Mouse (Mus musculus): ENCODE measurements around the gene Ttc22. TPM values are rescaled to one million over a fixed set of nuclear protein-coding genes. Genes with fewer than 3 reads are reported as not detected.

The Ttc22 gene
- 3.8 and 5.9 TPM in 2 replicates for polyA plus RNA-seq (2012; rRNA removed)
- 6.9 and 7.0 TPM in 2 replicates for polyA plus RNA-seq (2014; fragmentation: Nextera tagmentation; extraction: Ambion mirVana)

DNA sequence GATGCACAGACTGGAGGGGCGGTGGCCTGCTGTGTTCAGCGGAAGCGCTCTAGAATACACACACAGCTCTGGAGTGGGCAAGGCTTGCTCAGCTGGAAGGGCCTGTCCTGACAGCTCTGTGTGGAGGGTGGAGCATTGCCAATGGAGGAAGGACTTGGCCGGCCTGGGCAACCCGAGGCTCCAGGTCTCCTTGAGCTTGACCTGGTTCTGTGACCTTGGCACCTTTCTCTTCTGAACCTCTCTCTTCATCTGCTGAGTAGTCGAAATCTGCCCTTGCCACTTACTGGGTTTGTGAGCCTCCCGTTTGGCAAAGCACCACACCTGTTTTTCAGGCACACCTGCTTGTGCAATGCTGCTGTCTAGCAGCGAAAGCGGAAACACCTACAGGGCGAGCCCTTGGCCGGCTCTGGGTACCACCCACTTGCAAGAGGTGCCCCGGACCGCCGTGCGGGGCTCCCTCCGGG, at the start of gene Ttc22:
Gene Ttc22, plus strand, starts transcription at position 403 of the 464 bp plus-strand sequence.
- no peaks in the 10 kb centered on the region for H3K9me3 ChIP-seq (ENCODE audit: control insufficient read depth, low read length)
- ATAC-seq (ENCODE audit: low FRiP score, low read depth) (no peak), DNase-seq (ENCODE audit: low spot score) (no peak)
- H3K9ac ChIP-seq (ENCODE audit: low read depth, low read length, severe bottlenecking): no peak within 1 kb of the TSS
- H3K27me3 ChIP-seq (ENCODE audit: control insufficient read depth, insufficient read depth, low read length): peaks cover 27% of the 10 kb centered on the region
- 26% methylated on average over 16 of the region's 16 CpGs for WGBS
- TF ChIP-seq POLR2A (IDR thresholded peaks at IDR 0.05; ENCODE audit: borderline replicate concordance, extremely low read depth, insufficient read depth, insufficient read length): no peak
- H3K27ac ChIP-seq (replicated peaks; ENCODE audit: low read depth, low read length): no peak within 1 kb of the TSS
- no peaks in the 10 kb centered on the region for H3K36me3 ChIP-seq (ENCODE audit: control insufficient read depth, insufficient read depth, low read length)
- peak within 1 kb of the TSS; percentile 13; the same call in 1 of the 2 replicates for H3K4me3 ChIP-seq (replicated peaks; ENCODE audit: low read length)
- no peak within 1 kb of the TSS; the same call in 1 of the 2 replicates for H3K4me2 ChIP-seq (replicated peaks; ENCODE audit: low read depth, low read length, severe bottlenecking)
- peaks cover 2% of the 10 kb centered on the region; the same call in 1 of the 2 replicates for H3K4me1 ChIP-seq (ENCODE audit: control insufficient read depth, insufficient read depth, low read length)

- H3K4me2 ChIP-seq (replicated peaks; ENCODE audit: low read depth, low read length, severe bottlenecking): no peak overlapping the region
- no peak for TF ChIP-seq POLR2A (IDR thresholded peaks at IDR 0.05; ENCODE audit: borderline replicate concordance, extremely low read depth, insufficient read depth, insufficient read length)
- ATAC-seq (ENCODE audit: low FRiP score, low read depth) (no peak), DNase-seq (ENCODE audit: low spot score) (no peak)
- no peaks in the 10 kb centered on the region for H3K9me3 ChIP-seq (ENCODE audit: control insufficient read depth, low read length)
- WGBS: 83% methylated on average over 8 of the region's 8 CpGs
- no peaks in the 10 kb centered on the region for H3K27me3 ChIP-seq (ENCODE audit: control insufficient read depth, insufficient read depth, low read length)
- H3K27ac ChIP-seq (replicated peaks; ENCODE audit: low read depth, low read length): no peak overlapping the region
- H3K36me3 ChIP-seq (ENCODE audit: control insufficient read depth, insufficient read depth, low read length): peaks cover 85% of the 10 kb centered on the region
- H3K4me3 ChIP-seq (replicated peaks; ENCODE audit: low read length): no peak overlapping the region
- no peaks in the 10 kb centered on the region for H3K4me1 ChIP-seq (ENCODE audit: control insufficient read depth, insufficient read depth, low read length)
- no peak overlapping the region for H3K9ac ChIP-seq (ENCODE audit: low read depth, low read length, severe bottlenecking)
Measured at GRCm38 (mm10) chr4:106575022-106575421, 47.2 kb upstream of the Ttc22 start.

DNA sequence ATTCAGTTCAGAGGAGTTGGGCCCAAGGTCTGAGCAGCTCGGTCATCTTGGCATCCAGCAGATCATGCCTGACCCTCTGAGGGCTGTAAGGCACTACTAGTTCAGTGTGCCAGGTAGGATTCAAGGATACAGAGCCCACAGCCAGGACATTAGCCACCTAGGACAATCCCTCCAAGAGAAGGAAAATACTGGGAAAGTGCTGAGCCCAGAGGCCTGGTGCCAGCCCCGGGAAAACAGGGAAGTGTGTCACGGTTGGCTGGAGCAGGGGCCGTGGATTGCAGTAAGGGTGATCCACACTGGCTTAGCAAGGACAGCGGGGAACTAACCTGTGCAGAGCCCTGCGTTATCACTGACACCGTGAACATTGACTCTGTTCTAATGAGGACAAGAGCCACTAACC, 44.7 kb upstream of the Ttc22 start:
- Histone ChIP-seq H3K4me2 (replicated peaks; ENCODE audit: low read depth, low read length, severe bottlenecking) (no peak overlapping the region), H3K4me3 (replicated peaks; ENCODE audit: low read length) (no peak overlapping the region), H3K36me3 (ENCODE audit: control insufficient read depth, insufficient read depth, low read length) (peaks cover 89% of the 10 kb centered on the region), H3K27me3 (ENCODE audit: control insufficient read depth, insufficient read depth, low read length) (no peaks in the 10 kb centered on the region), H3K9ac (ENCODE audit: low read depth, low read length, severe bottlenecking) (no peak overlapping the region), H3K4me1 (ENCODE audit: control insufficient read depth, insufficient read depth, low read length) (no peaks in the 10 kb centered on the region), H3K27ac (replicated peaks; ENCODE audit: low read depth, low read length) (no peak overlapping the region), H3K9me3 (ENCODE audit: control insufficient read depth, low read length) (no peaks in the 10 kb centered on the region)
- ATAC-seq (ENCODE audit: low FRiP score, low read depth) (no peak), DNase-seq (ENCODE audit: low spot score) (no peak)
- TF ChIP-seq POLR2A (IDR thresholded peaks at IDR 0.05; ENCODE audit: borderline replicate concordance, extremely low read depth, insufficient read depth, insufficient read length): no peak
- WGBS: 86% methylated on average over 7 of the region's 7 CpGs

- Histone ChIP-seq H3K4me1 (ENCODE audit: control insufficient read depth, insufficient read depth, low read length) (no peaks in the 10 kb centered on the region), H3K4me3 (replicated peaks; ENCODE audit: low read length) (no peak overlapping the region), H3K27me3 (ENCODE audit: control insufficient read depth, insufficient read depth, low read length) (no peaks in the 10 kb centered on the region), H3K27ac (replicated peaks; ENCODE audit: low read depth, low read length) (no peak overlapping the region), H3K9me3 (ENCODE audit: control insufficient read depth, low read length) (no peaks in the 10 kb centered on the region), H3K9ac (ENCODE audit: low read depth, low read length, severe bottlenecking) (no peak overlapping the region), H3K4me2 (replicated peaks; ENCODE audit: low read depth, low read length, severe bottlenecking) (no peak overlapping the region), H3K36me3 (ENCODE audit: control insufficient read depth, insufficient read depth, low read length) (peaks cover 86% of the 10 kb centered on the region)
- no peak for TF ChIP-seq POLR2A (IDR thresholded peaks at IDR 0.05; ENCODE audit: borderline replicate concordance, extremely low read depth, insufficient read depth, insufficient read length)
- DNase-seq (ENCODE audit: low spot score): no peak
- no peak for ATAC-seq (ENCODE audit: low FRiP score, low read depth)
- 90% methylated on average over 14 of the region's 14 CpGs for WGBS
Measured at GRCm38 (mm10) chr4:106581176-106581864, 40.9 kb upstream of the Ttc22 start.

GRCm38 (mm10) chr4:106581865-106582204, 40.4 kb upstream of the Ttc22 start:
- Histone ChIP-seq H3K4me2 (replicated peaks; ENCODE audit: low read depth, low read length, severe bottlenecking) (no peak overlapping the region), H3K4me3 (replicated peaks; ENCODE audit: low read length) (no peak overlapping the region), H3K4me1 (ENCODE audit: control insufficient read depth, insufficient read depth, low read length) (no peaks in the 10 kb centered on the region), H3K27me3 (ENCODE audit: control insufficient read depth, insufficient read depth, low read length) (no peaks in the 10 kb centered on the region), H3K36me3 (ENCODE audit: control insufficient read depth, insufficient read depth, low read length) (peaks cover 86% of the 10 kb centered on the region), H3K9me3 (ENCODE audit: control insufficient read depth, low read length) (no peaks in the 10 kb centered on the region), H3K9ac (ENCODE audit: low read depth, low read length, severe bottlenecking) (no peak overlapping the region), H3K27ac (replicated peaks; ENCODE audit: low read depth, low read length) (no peak overlapping the region)
- no peak for DNase-seq (ENCODE audit: low spot score)
- 88% methylated on average over 15 of the region's 15 CpGs for WGBS
- TF ChIP-seq POLR2A (IDR thresholded peaks at IDR 0.05; ENCODE audit: borderline replicate concordance, extremely low read depth, insufficient read depth, insufficient read length): no peak
- no peak for ATAC-seq (ENCODE audit: low FRiP score, low read depth)

Data from limb, embryonic 14.5 days (tissue).